Mouse (Mus musculus) thymus, adult 2 months (tissue): ENCODE results near the gene Bzw1.

Experiments used
- CTCF ChIP-seq: fragments of 200-500 bp; IDR thresholded peaks from 2 replicates; pipeline ENCODE4 v1.5.1; 2012; ENCODE audit warnings: mild to moderate bottlenecking, control low read depth, low read length, moderate library complexity, borderline replicate concordance; ENCODE audit not compliant: control insufficient read depth, poor library complexity, insufficient read depth; ENCODE audit errors: extremely low read depth
- POLR2A ChIP-seq: fragments of 200-500 bp; IDR thresholded peaks from 2 replicates; pipeline ENCODE4 v1.6.1; 2012; ENCODE audit warnings: mild to moderate bottlenecking, low read length, control low read depth, moderate library complexity; ENCODE audit not compliant: control insufficient read depth, poor library complexity, insufficient read depth; ENCODE audit errors: extremely low read depth

- no peak for TF ChIP-seq POLR2A
- TF ChIP-seq CTCF, result no peak
Observed at GRCm38 (mm10) chr1:58448396-58448795, 55.7 kb downstream of the Bzw1 start.
